Mouse (Mus musculus): ENCODE results near the gene Cxcl12. TPM values are rescaled to one million over a fixed set of nuclear protein-coding genes. Genes with fewer than 3 reads are reported as not detected.

The Cxcl12 gene
- polyA plus RNA-seq (2017; shearing (Covaris generic)): 0.15 TPM

DNA sequence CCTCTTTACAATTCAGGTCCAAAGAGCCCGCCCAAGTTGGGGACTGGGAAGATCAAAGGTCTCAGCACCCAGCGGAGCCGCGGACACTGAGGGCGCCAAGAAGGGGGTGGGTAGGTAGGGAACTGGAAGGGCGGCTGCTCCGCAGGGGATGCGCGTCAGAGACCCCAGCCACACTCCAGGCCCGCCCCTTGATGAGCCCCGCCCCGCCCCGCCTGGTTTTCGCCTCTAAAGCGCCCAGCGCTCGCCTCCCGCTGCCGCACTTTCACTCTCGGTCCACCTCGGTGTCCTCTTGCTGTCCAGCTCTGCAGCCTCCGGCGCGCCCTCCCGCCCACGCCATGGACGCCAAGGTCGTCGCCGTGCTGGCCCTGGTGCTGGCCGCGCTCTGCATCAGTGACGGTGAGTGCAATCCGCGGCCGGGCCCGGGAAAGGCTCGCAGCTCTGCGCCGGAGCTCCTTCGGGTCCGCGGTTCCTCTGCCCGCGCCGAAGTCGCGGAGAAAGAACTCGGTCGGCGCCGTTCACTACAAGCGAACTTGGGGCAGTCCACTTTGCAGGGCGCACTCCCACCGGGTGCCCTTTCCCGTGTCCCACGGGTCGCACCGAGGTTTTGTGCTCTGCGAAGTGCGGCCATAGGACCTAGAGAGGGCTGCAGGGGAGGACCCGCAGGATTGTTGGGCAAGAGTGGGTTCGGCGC is at the start of gene Cxcl12:
Gene Cxcl12 (plus strand): TSS at position 215 of the 691 bp plus-strand sequence.

Data from effector memory CD4-positive, alpha-beta T cell, adult 5 months (primary cell).